Mouse (Mus musculus) C2C12 (cell line): ENCODE data around the gene Wwc2.
"Not testable (repeated sequence)": the region's sequence is repeated elsewhere in the genome, so short reads cannot be mapped to it uniquely, and the experiment has no call there.

Experiments
- CEBPB ChIP-seq: IDR thresholded peaks from one replicate; pipeline ENCODE4 v1.6.1; 2011; ENCODE audit warnings: low read depth, mild to moderate bottlenecking, control low read depth, moderate library complexity
- CTCF ChIP-seq: IDR thresholded peaks from one replicate; pipeline ENCODE4 v1.5.1; 2011; ENCODE audit not compliant: control insufficient read depth, insufficient read depth, insufficient read length
- FOSL1 ChIP-seq: IDR thresholded peaks from one replicate; pipeline ENCODE4 v1.8.0; 2011; ENCODE audit warnings: mild to moderate bottlenecking, low read length; ENCODE audit not compliant: poor library complexity, insufficient read depth, severe bottlenecking
- MAX ChIP-seq: IDR thresholded peaks from one replicate; pipeline ENCODE4 v1.6.1; 2011; ENCODE audit warnings: mild to moderate bottlenecking, control low read depth
- MYOD1 ChIP-seq: IDR thresholded peaks from one replicate; pipeline ENCODE4 v1.6.1; 2011; ENCODE audit warnings: low read depth; ENCODE audit not compliant: control insufficient read depth, insufficient read length
- MYOG ChIP-seq: IDR thresholded peaks from one replicate; pipeline ENCODE4 v1.6.1; 2011; ENCODE audit not compliant: control insufficient read depth, insufficient read length; ENCODE audit errors: extremely low read depth
- USF1 ChIP-seq: IDR thresholded peaks from one replicate; pipeline ENCODE4 v1.6.1; 2011; ENCODE audit warnings: low read depth, mild to moderate bottlenecking, control low read depth, moderate library complexity

- TF ChIP-seq CTCF, MYOG, MAX, MYOD1, FOSL1, CEBPB, USF1: not testable (repeated sequence)
Observed at GRCm38 (mm10) chr8:47822541-47822940, 168.2 kb downstream of the Wwc2 start.
